Mouse (Mus musculus) fat pad, adult 2 months (tissue): ENCODE measurements around the gene Cnbd2.
"Not testable (repeated sequence)": the region's sequence is repeated elsewhere in the genome, so short reads cannot be mapped to it uniquely, and the experiment has no call there.

Source experiments
- DNase-seq: peaks from one replicate; pipeline ENCODE4 v3.0.0-alpha.2; 2011; ENCODE audit warnings: low read depth, low spot score; ENCODE audit errors: extremely low read depth

Gene Cnbd2

DNA sequence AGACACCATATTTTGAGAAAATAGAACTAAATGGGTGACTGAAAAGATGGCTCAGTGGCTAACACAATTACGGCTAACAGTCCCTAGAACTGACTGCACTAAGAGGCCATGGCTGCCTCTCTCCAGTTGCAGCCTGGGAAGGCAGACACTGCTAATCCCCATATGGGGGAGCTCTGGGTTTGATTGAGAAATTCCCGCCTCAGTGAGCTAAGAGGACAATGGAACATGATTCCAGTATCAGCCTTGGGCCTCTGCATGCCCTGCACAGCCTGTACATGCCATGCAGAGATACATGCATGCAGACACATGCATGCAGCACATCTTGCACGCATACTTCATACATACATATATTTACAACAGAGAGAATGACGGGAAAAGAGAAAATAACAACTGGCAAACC lies 69.3 kb downstream of the Cnbd2 start:
- DNase-seq = no peak

- DNase-seq = not testable (repeated sequence)
Measured at GRCm38 (mm10) chr2:156392461-156393154, 80.5 kb downstream of the Cnbd2 start.

DNA sequence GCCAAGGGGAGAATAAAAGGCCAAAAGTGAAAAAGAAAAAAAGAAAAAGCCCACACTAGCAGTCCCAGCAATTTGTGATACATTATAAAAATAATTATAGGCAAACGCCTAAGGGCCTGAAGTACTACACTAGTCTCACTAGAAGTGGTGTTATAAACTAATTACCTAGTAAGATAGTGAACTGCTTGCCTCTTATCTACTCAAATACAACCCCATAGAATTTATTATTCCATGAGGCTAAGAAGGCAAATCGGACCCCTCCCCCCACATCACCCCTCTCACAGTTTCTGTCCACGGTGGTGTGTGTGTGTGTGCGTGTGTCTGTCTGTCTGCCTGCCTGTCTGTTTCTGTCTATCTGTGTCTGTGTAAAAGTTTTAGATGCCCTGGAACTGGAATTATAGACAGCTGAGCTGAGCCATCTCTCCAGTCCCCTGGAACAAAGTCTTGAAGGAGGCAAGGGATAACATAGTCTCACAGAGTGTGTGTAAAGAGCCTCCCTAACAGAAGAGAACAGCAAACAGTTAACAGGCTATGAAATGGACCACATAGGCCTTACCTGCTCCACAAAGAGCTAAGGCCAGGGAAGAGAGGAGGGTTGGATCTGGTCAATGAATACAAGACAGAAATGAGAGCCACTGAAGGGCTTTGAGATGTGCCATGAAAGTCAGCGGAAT lies 81.2 kb downstream of the Cnbd2 start:
- no peak for DNase-seq

GRCm38 (mm10) chr2:156394282-156394681 lies 82.2 kb downstream of the Cnbd2 start:
- DNase-seq = no peak

GRCm38 (mm10) chr2:156396096-156396495 lies 84.0 kb downstream of the Cnbd2 start:
- peak; percentile 59 for DNase-seq

DNA sequence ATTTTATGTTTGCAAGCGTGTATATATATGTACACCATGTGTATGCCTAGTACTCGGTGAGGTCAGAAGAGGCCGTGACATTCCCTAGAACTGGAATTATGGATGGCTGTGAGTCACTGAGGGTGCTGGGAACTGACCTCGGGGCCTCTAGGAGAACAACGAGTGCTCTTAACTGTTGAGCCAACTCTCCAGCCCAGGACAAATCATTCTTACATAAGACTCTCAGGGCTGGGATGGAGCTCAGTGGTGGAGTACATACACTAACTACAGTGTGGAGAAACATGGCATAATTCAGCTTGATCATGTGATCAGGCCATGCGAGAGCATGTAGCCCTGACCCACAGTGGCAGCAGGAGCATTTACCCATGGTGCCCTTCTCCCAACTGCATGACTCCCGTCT lies 85.9 kb downstream of the Cnbd2 start:
- peak; percentile 59 for DNase-seq

DNA sequence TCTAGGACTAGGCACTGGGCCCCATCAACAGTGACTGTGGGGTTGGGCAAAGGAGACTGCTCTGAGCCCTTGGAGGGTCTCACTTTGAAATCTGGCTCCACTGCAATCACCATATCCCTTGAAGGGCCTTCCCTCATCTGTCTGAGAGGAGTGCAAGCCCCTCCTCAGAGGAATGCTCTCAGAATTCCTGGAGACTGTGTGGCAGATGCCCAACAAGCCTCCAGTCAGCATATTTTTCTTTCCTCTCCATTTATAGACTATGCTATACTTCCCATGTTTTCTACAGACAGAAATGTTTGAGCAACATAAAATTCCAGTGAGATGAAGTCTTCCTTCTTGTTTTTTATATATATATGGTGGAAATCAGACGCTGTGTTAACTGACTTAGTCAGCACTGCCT lies 87.4 kb downstream of the Cnbd2 start:
- no peak for DNase-seq

DNA sequence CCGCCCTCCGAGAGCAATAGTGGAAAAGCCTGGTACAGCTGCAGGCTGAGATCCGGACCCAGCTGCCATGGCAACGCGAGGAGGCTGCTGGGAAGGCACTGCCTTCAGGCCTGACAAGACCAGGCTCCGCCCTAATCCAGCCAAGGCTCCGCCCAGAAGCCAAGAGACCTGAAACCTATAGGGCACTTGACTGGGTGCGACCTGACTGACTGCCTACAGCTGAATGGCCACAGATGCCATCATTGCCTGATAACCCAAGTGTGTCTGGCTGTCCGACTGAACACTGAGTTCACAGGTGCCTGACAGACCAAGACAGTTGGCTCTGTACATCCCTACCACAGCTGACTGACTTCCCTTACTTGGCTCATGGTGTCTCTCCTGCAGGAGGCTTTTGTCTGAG lies 89.2 kb downstream of the Cnbd2 start:
- DNase-seq = no peak

- DNase-seq = no peak
Measured at GRCm38 (mm10) chr2:156402036-156402435, 89.9 kb downstream of the Cnbd2 start.

- DNase-seq = no peak
Measured at GRCm38 (mm10) chr2:156406987-156407386, 94.9 kb downstream of the Cnbd2 start.

DNA sequence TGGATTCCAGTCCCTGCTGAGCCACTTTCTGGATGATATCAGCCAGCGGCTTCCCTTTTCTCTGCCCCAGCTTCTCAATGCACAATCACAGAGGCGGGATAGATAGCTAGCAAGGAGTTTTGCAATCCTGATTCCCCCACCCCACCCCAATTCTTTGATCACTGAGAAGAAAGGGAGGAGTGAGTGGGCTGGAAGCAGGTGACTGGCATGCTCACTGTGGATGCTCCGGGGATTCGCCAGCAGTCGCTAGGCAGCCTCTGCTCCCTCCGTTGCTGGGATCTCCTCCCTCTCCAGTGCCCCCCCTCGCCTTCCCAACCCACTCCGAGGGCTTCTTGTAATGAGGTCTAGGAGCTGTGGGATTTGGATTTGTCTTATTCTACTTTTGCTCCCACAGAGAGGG lies 96.1 kb downstream of the Cnbd2 start:
- no peak for DNase-seq

DNA sequence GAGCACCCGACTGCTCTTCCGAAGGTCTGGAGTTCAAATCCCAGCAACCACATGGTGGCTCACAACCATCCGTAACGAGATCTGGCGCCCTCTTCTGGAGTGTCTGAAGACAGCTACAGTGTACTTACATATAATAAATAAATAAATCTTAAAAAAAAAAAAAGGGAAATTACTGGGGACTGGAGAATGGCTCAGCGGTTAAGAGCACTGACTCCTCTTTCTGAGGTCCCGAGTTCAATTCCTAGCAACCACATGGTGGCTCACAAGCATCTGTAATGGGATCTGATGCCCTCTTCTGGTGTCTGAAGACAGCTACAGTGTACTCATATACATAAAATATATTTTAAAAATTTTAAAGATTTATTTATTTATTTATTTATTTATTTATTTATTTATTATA lies 99.2 kb downstream of the Cnbd2 start:
- not testable (repeated sequence) for DNase-seq

- no peak for DNase-seq
Measured at GRCm38 (mm10) chr2:156414996-156415395, 102.9 kb downstream of the Cnbd2 start.

DNA sequence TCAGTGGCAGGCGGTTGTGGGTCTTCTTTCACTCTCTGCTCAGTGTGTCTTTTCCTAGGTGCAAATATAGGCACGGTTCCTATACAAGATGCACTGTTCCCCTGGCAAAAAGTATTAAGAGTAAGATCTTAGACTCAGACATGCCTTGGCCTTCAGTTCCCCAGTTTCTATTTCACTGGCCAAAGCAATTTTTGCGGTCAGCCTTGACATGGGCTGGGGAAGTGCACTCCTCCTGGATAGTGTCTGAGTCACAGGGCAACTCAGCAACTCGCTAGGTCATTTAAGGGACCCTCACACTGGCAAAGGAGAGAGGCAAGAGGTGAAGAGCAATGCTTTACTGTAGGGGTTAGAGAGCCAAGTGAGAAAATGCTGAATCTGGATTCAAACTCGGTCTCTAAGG lies 103.6 kb downstream of the Cnbd2 start:
- no peak for DNase-seq

DNA sequence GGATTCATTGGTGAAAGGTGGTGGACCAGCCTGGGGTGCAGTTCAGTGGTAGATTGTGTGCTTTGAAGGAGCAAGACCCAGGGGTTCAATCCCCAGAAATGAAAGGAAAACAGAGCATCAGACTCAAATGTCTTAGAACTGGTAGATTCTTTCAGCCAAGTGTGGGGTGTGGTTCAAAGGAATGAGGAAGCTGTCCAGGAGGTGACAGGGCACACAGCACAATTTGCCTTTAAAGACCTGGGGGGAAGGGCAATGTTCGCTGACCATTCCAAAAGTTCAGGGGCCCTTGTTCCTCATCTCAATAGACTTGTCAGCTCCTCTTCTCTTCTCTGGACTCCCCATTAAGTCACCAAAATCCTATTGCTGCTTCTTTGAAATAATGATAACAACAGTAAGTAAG lies 105.1 kb downstream of the Cnbd2 start:
- no peak for DNase-seq

DNA sequence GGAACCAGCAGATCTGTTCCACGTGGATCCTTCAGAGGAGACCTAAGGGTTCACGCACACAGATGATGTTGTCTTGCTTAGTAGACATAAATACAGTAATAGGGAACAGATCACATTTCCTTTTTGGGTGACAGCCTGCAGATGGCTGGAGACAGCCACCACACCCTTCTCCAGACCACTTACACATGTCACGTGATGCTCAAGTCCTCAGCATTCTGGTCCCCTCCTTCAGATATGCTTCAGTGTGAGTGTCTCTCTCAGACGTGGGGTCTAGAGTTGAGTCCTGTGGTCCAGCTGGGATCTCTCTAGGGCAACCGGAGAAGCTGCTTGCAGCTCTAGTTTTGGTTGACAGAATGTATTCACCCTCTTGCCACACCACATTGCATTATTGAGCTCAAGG lies 106.4 kb downstream of the Cnbd2 start:
- no peak for DNase-seq

GRCm38 (mm10) chr2:156420327-156420693 lies 108.2 kb downstream of the Cnbd2 start:
- no peak for DNase-seq

DNA sequence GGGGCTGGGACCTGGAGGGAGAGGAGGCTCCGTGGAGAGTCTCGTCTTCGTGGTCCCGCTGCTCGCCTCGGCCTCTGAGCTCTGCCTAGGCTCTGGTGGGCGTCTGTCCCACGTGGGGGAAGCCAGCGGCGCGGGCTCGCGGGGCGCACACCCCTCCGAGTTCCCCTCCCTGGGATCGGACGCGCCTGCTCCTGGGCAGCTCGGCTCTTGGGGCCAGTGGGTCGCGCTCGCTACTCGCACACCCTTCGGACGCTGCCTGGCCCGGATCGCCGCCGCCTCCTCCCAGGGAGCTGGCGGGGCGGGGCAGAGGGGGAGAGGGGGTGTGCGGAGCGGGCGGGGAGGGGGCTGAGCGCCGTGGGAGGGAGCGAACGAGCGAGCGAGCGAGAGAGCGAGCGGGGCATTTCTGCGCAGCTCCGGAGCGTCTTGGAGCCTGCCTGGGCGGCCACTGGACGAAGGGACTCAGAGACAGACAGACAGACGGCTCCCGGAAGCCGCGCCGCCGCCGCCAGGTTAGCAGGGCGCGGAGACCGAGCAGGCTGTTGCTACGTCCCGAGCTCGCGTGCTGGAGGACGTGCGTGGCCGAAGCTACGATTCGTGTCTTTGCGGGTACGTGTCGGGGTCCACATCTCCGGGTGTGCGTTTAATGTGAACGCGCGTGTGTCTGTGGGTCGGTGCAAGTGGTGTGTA lies 108.7 kb downstream of the Cnbd2 start, which contains the start of gene Epb41l1:
Epb41l1 (plus strand) TSS at position 216 of the 687 bp plus-strand sequence.
- DNase-seq = no peak

DNA sequence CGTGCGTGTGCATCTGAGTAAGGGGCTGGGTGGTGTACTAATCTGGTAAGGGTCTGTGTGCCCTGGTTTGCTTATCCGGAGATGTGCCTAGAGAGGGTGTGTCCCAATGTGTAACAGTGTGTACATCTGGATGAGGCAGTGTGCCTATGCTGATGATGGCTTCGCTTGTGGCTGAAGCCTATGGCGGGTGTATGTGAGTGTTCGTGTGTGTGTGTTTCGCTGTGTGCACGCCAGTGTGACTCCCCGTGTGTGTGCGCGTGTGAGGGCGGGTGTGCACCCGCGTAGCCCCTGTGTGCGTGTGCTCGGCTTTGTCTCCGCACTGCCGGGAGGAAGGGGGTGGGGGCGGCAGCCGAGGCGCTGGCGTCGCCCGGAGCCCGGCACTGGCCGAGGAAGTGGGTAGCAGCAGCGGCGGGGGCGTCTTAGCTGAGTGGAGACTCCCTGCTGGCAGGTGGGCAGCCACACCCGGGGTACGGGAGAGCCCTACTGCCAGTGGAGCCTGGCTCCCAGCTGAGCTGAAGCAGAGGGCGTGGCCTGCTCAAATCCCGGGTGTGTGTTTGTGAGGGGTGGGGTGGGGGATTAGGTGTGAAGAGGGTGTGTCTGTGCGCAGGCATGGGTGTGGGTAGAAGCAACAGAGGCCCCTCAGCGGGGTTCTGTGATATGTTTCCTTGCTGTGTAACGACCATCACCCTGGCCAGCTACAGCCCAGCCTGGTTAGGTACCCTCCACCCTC lies 109.4 kb downstream of the Cnbd2 start:
- no peak for DNase-seq

DNA sequence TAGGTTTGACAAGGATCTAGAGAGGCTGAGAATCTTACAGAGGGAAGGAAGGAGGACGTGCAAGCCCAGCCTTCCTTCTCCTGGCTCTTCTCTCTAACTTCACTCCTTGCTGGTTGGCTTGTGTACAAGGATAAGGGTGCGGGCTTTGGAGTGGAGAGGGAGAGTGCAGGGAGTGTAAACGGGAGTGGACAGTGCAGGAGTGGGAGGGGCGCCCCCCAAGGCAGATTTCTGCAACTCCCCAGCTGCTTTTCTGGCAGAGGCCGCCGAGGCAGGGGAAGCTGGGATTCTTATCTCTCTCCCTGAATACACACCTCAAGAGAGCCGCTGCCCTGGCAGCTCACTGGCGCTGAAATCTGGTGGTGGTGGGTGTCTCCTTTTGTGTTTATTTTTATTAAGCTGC lies 110.5 kb downstream of the Cnbd2 start:
- DNase-seq = no peak

- DNase-seq = no peak
Measured at GRCm38 (mm10) chr2:156423672-156424071, 111.6 kb downstream of the Cnbd2 start.
